ENCODE assay signal across 8 mouse cellular contexts in the genomic region with DNA sequence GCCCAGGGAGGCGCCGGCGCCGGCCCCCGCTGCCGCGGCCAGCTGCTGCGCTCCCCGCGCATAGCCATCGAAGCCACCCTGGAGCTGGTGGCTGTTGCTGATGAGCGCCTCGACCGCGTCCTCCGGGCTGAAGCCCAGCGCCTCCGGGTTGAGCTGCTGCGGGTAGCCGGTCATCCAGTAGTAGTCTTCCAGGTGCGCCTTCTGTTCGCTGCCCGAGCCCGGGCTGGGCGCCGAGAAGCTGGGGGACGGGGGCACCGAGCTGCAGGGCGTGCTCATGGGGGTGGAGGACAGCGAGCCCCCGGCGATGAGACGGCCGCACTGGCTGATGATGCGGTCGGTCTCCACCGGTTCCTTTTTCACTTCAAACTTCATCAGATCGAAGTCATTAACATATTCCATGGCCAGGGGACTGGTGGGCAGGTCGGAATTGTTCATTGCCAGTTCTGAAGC. TPM values are rescaled to one million over a fixed set of nuclear protein-coding genes. Genes with fewer than 3 reads are reported as not detected.
A peak's percentile ranks its signal among the peaks of the same experiment; 100 is the strongest.
DNase-seq lines count a peak whose midpoint lies in the region; ATAC-seq and TF ChIP-seq lines count a peak whose summit lies in the region.

No protein-coding gene starts in this region.

- peak; percentile 7 to 17 for DNase-seq in lung, adult 18-20 months
- DNase-seq in lung, postnatal 25 days (ENCODE audit: low spot score), result no peak
- DNase-seq in cerebellum, adult 18-20 months, result peak; percentile 49 to 74
- DNase-seq in frontal cortex, postnatal 36 days (ENCODE audit: low spot score in 2 of 2), result peak; percentile 25 to 50
- peak; percentile 13 for DNase-seq in lung, postnatal 10 days
- DNase-seq in layer of hippocampus, postnatal 14 days (ENCODE audit: low spot score in 2 of 2), result no peak

- no peak for TF ChIP-seq CTCF in small intestine, adult 2 months (IDR thresholded peaks at IDR 0.05; ENCODE audit: extremely low read depth, insufficient read length, insufficient replicate concordance, low read depth, low read length)

- peak overlapping the region; percentile 80 for H3K4me3 ChIP-seq in intestine, embryonic 15.5 days (replicated peaks)
- H3K4me3 ChIP-seq in small intestine, adult 2 months (ENCODE audit: low read depth, low read length), result peak overlapping the region; percentile 96

- H3K36me3 ChIP-seq in intestine, embryonic 15.5 days, result no peaks in the 10 kb centered on the region
- H3K36me3 ChIP-seq in small intestine, adult 2 months (ENCODE audit: control insufficient read depth, insufficient read depth, low read length), result peaks cover 21% of the 10 kb centered on the region

- peak overlapping the region; percentile 82 for H3K4me2 ChIP-seq in intestine, embryonic 15.5 days (replicated peaks)

- no peak for TF ChIP-seq POLR2A in small intestine, adult 2 months (IDR thresholded peaks at IDR 0.05; ENCODE audit: low read depth, low read length)

- ATAC-seq in intestine, embryonic 15.5 days, result peak; percentile 5; the same call in 1 of the 2 replicates

- H3K27ac ChIP-seq in intestine, embryonic 15.5 days, result peak overlapping the region; percentile 96
- peak overlapping the region; percentile 95 for H3K27ac ChIP-seq in small intestine, adult 2 months (ENCODE audit: insufficient read depth, low read depth, low read length)

- H3K9ac ChIP-seq in intestine, embryonic 15.5 days, result peak overlapping the region; percentile 91

- WGBS in intestine, embryonic 15.5 days, result under 1% methylated on average over 37 of the region's 39 CpGs
- under 1% methylated on average over 36 of the region's 39 CpGs for WGBS in small intestine, adult 2 months

- H3K4me1 ChIP-seq in intestine, embryonic 15.5 days (replicated peaks), result 0 out of 2 replicates have a peak, but pooled peaks cover 7% of the 10 kb centered on the region
- no peaks in the 10 kb centered on the region for H3K4me1 ChIP-seq in small intestine, adult 2 months (ENCODE audit: control insufficient read depth, insufficient read depth, insufficient read length, low read length)

- no peaks in the 10 kb centered on the region for H3K27me3 ChIP-seq in intestine, embryonic 15.5 days (replicated peaks)
- no peaks in the 10 kb centered on the region for H3K27me3 ChIP-seq in small intestine, adult 2 months (ENCODE audit: control insufficient read depth, insufficient read depth, low read length)

- H3K9me3 ChIP-seq in intestine, embryonic 15.5 days, result no peaks in the 10 kb centered on the region

RNA-seq across cellular contexts. Expression of a gene that starts 1.2 kb away (rescaled TPM):
- polyA plus RNA-seq in intestine, embryonic 15.5 days (2015; fragmentation: Nextera tagmentation; extraction: Ambion mirVana), result 10.1 and 11.5 TPM in 2 replicates
- polyA plus RNA-seq in small intestine, adult 2 months (2012; rRNA removed), result 21.4 and 136 TPM in 2 replicates
- 10 to 100 TPM; 21.8 to 26.7 TPM for total RNA-seq in layer of hippocampus, postnatal 14 days (2021)

Comparison
In these comparisons a context has a peak if more than half of its experiments do, and no peak if none do; other contexts are left out.
1. DNase-seq: peak in lung, adult 18-20 months (2 of 2), cerebellum, adult 18-20 months (2 of 2), frontal cortex, postnatal 36 days (2 of 2) and lung, postnatal 10 days (single experiment); none in lung, postnatal 25 days (single experiment) and layer of hippocampus, postnatal 14 days (0 of 2).